Mouse (Mus musculus) E14TG2a.4 (cell line): Measurements from ENCODE around the gene Adcyap1r1.

ENCODE experiments used
- H3K27me3 ChIP-seq: 2 replicates; pipeline ENCODE4 v1.6.1; 2014; ENCODE audit warnings: low read length, control low read depth; ENCODE audit not compliant: insufficient read depth
- H3K36me3 ChIP-seq: 2 replicates; pipeline ENCODE4 v1.6.1; 2014; ENCODE audit warnings: low read length, control low read depth; ENCODE audit not compliant: insufficient read depth
- H3K4me1 ChIP-seq: replicated peaks from 2 replicates; pipeline ENCODE4 v1.6.1; 2014; ENCODE audit warnings: low read depth, low read length, control low read depth
- H3K4me3 ChIP-seq: replicated peaks from 2 replicates; pipeline ENCODE4 v1.5.1; 2014; ENCODE audit warnings: mild to moderate bottlenecking, low read length
- H3K9me3 ChIP-seq: 2 replicates; pipeline ENCODE4 v1.6.1; 2014; ENCODE audit warnings: low read length, control low read depth
- CTCF ChIP-seq: conservative IDR thresholded peaks from 2 replicates; pipeline ENCODE4 v1.5.1; 2014; ENCODE audit warnings: low read length
- NANOG ChIP-seq: IDR thresholded peaks from 2 replicates; pipeline ENCODE4 v1.6.1; 2014; ENCODE audit warnings: borderline replicate concordance, low read length, mixed read lengths
- POU5F1 ChIP-seq: IDR thresholded peaks from 2 replicates; pipeline ENCODE4 v1.6.1; 2014; ENCODE audit warnings: low read length, borderline replicate concordance

Adcyap1r1 gene

DNA sequence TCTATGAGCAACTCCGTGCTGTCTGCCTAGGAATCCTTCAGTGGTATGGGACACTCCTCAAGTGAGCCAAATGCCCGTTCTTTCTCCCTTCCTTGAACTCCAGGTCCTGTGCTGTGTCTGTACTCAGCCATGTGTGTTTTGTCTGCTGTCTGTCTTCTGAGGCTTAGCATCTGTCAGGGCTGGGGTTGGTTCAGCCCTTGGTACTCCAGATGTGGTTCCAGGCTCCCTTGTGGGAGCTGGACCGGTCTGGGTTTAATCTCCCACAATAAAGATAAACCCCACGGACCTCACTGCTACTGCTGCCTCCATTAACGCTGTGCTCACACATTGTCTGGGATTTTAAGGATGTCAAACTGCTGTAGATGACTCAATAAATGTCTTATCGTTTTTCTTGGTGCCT, 49.3 kb downstream of the Adcyap1r1 start:
- no peak overlapping the region for H3K4me3 ChIP-seq
- peaks cover 7% of the 10 kb centered on the region; the same call in 1 of the 2 replicates for H3K9me3 ChIP-seq
- H3K4me1 ChIP-seq: no peaks in the 10 kb centered on the region
- H3K27me3 ChIP-seq: no peaks in the 10 kb centered on the region
- H3K36me3 ChIP-seq: no peaks in the 10 kb centered on the region
- no peak for TF ChIP-seq CTCF

DNA sequence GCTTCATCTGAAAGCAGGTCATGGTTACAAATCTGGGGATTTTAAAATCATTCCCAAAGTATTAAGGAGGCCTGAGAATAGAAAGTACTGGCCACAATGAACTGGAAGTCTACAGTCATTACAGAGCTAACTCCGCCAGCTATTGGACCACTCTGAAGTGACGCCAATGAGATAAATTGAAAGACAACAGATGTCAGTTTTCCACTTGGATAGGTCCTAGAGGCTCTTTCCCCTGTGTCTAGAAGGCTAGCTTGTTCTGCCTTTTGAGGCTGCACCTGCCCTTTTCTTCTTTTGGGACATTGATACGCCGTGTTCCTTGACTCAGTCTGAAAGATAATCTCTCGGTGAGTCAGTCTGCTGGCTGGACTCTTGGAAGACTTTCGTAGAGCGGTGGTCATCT, 50.5 kb downstream of the Adcyap1r1 start:
- TF ChIP-seq POU5F1 (no peak), NANOG (no peak), CTCF (no peak)
- Histone ChIP-seq H3K36me3 (no peaks in the 10 kb centered on the region), H3K9me3 (peaks cover 18% of the 10 kb centered on the region), H3K4me3 (no peak overlapping the region), H3K27me3 (no peaks in the 10 kb centered on the region), H3K4me1 (no peaks in the 10 kb centered on the region)

DNA sequence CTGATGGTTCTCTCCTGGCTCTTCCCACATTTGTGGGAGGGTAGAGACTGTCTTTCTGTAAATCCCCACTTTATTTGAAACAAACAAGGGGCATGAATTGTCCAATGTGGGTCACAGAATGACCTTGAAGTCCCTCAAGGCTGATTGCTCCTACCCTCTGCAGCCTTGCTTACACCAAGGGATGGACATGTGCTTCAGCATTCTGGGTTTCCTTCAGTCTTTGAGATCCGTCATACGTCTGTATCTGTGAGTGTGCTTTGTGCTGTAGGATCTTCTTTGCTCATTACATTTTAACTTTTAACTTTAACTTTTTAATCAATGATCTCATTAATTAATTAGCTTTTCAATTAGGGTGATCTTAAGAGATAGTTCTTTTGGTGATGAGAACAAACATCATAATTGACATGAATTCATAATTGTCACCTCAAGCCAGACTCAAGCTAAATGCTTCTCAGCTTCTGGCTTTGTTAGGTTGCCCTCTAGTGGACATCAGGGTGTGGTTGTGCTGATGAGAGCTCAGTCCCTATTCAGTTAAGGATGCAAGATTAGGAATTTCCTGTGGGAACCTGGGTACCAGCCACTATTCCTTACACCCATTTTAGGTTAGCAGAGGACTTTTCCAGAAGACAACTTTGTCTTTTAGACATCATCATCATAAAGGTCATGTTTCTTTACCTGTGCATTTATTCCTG, 53.2 kb downstream of the Adcyap1r1 start:
- Histone ChIP-seq H3K4me1 (no peaks in the 10 kb centered on the region), H3K27me3 (no peaks in the 10 kb centered on the region), H3K9me3 (peaks cover 39% of the 10 kb centered on the region), H3K36me3 (no peaks in the 10 kb centered on the region), H3K4me3 (no peak overlapping the region)
- TF ChIP-seq NANOG (no peak), CTCF (peak; percentile 48), POU5F1 (no peak)

DNA sequence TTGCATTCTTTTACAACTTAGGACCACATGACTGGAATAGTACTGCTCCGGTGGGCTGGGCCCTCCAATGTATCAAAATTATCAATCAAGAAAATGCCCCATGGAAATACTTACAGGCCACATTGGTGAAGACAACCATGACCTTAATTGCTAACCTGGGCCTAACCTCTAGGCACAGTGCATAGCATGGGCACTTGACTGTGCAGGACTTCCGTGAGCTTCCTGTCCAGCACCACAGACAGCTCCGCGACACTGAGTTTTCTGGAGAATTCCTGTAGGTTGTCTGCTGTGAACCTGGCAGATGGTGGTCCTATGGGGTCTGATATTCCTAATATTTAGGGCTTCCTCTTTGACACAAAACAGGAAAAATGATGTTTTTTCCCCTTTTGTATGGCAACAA, 54.7 kb downstream of the Adcyap1r1 start:
- H3K9me3 ChIP-seq: peaks cover 39% of the 10 kb centered on the region
- TF ChIP-seq NANOG: no peak
- no peak for TF ChIP-seq CTCF
- no peak for TF ChIP-seq POU5F1
- no peak overlapping the region for H3K4me3 ChIP-seq
- no peaks in the 10 kb centered on the region for H3K27me3 ChIP-seq
- no peaks in the 10 kb centered on the region for H3K4me1 ChIP-seq
- H3K36me3 ChIP-seq: no peaks in the 10 kb centered on the region

DNA sequence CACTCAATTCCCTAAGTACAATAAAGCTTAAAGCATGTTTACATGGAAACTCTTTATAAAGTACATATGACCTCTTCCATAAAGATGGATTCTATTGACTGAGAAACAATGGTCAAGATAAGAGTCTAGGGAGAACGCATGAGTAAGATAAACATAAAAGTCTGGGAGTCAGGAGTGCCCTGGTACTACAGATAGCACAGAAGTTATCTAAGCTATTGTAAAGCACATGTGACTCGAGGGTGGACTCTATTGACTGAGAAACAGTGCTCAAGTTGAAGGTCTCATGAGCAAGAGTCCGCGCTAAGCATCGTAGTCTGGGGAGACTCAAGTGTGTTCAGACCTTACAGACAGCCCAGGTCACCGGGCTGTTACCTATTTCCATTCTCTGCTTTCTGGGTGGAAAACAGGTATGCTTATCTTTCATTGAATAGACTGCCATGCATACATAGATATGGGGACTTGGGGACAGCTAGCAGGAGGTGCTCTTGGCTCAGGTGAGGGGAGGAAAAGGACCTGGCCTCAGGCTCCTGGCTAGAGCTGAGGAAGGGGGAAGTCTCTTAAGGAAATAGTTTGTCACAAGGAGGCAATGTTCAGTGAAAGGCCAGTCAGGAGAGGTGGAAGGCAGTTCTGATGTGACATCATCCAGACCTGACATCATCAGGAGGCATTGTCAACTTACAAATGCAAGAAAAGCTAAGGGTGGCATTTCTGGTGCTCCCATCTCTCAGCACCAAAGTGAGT, 57.5 kb downstream of the Adcyap1r1 start:
- H3K27me3 ChIP-seq: peaks cover 2% of the 10 kb centered on the region; the same call in 1 of the 2 replicates
- peaks cover 6% of the 10 kb centered on the region for H3K4me1 ChIP-seq
- no peak for TF ChIP-seq POU5F1
- no peak for TF ChIP-seq NANOG
- no peaks in the 10 kb centered on the region for H3K36me3 ChIP-seq
- H3K9me3 ChIP-seq: peaks cover 39% of the 10 kb centered on the region
- no peak overlapping the region for H3K4me3 ChIP-seq

DNA sequence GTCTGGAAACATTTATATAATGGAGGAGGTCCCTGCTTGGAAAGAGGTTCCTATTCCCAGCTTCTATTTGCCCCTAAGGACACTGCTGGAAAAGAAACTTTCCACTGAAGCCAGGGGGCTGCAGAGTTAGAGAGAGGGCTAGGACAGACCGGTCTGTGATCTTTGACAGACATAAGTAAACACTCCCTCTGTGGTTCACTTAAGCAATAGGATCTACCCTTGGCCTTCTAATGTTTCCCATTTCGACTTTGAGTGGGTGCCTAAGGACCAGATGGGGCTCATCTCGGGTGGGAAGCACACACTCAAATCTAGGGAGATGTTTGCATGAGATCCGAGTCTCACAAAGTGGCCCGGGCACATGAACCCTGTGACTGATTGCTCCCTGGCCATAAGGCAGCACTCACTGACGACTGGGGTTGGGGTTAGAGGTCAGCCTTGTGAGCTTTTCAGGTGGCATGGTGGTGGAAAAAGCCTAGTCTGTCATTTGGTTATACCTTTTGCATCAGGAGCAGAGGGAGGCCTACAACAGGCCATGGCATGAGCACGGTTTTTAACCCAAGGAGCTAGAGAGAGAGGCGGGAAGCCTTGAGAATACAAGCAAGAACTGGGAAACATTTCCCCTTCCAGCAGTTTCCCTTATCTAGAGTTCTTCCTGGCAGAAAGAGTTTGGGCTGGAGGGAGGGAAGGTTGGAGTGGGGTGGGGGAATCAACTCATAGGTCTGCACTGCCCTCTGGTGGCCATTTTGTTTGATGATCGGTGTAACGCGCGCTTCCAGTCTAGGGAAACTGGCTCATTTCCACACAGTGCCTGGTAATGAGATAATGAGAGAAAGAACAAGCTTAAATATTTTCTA, 59.7 kb downstream of the Adcyap1r1 start:
- TF ChIP-seq CTCF (no peak), POU5F1 (no peak), NANOG (no peak)
- Histone ChIP-seq H3K4me3 (no peak overlapping the region), H3K4me1 (peaks cover 6% of the 10 kb centered on the region)

DNA sequence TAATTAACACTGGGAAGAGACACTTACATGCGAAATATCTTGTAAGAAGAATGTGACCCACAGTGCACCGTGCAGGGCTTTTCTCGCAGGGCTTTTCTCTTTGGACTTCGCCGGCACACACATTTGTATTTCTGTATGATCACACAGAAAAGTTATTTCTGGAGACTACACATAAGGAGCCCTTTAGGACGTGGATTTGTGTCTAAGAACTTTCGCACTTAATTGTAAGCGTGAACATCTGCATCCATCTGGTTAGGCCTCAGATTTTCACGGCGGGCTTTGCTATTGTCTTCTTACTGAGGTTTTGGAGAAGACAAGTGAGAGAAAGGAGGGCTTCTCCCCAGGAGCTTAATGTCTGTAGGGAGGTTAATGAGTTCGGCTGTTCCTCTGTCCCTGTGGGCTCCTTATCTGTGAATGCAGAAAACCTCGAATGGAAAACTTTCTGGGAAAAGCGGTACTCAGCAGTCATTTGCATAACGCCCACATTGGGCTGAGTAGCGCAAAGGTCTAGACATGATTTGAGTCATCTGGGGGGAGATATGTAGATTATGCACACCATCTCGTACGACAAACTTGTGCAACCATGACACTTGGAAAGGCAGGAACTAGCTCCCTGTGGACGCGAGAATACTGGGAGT, 60.4 kb downstream of the Adcyap1r1 start:
- TF ChIP-seq NANOG (no peak), POU5F1 (no peak), CTCF (no peak)

More for the DNA sequence above, 59.7 kb downstream of the Adcyap1r1 start:
- no peaks in the 10 kb centered on the region for H3K36me3 ChIP-seq
- H3K9me3 ChIP-seq: peaks cover 33% of the 10 kb centered on the region
- peaks cover 2% of the 10 kb centered on the region; the same call in 1 of the 2 replicates for H3K27me3 ChIP-seq

DNA sequence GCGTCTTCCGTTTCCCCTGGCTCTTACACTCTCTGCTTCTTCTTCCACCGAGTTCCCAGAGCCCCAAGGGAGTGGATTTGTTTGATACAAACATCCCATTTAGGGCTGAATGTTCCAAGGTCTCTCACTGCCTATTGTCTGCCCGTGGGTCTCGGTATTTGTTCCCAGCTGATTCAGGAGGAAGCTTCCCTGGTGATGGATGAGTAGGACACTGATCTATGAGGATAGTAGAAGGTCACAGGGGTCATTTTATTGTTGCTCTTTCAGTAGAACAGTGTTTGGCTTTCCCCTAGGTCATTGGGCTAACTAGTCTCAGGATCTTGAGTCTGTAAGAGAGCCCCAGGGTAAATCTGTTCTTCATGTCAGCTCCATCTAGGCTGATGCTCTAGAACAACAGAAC, 61.7 kb downstream of the Adcyap1r1 start:
- Histone ChIP-seq H3K4me3 (no peak overlapping the region), H3K4me1 (peaks cover 6% of the 10 kb centered on the region), H3K36me3 (no peaks in the 10 kb centered on the region), H3K9me3 (peaks cover 14% of the 10 kb centered on the region), H3K27me3 (peaks cover 2% of the 10 kb centered on the region; the same call in 1 of the 2 replicates)
- TF ChIP-seq NANOG: peak; percentile 89
- TF ChIP-seq CTCF: no peak

More for the DNA sequence above, 60.4 kb downstream of the Adcyap1r1 start:
- Histone ChIP-seq H3K27me3 (peaks cover 2% of the 10 kb centered on the region; the same call in 1 of the 2 replicates), H3K4me3 (no peak overlapping the region), H3K36me3 (no peaks in the 10 kb centered on the region), H3K9me3 (peaks cover 27% of the 10 kb centered on the region), H3K4me1 (peaks cover 6% of the 10 kb centered on the region)
